Mouse (Mus musculus): Measurements from ENCODE around the gene Gabrb1. TPM values are rescaled to one million over a fixed set of nuclear protein-coding genes. Genes with fewer than 3 reads are reported as not detected.

The Gabrb1 gene
- total and polyA plus RNA-seq, 2 experiments: not detected

DNA sequence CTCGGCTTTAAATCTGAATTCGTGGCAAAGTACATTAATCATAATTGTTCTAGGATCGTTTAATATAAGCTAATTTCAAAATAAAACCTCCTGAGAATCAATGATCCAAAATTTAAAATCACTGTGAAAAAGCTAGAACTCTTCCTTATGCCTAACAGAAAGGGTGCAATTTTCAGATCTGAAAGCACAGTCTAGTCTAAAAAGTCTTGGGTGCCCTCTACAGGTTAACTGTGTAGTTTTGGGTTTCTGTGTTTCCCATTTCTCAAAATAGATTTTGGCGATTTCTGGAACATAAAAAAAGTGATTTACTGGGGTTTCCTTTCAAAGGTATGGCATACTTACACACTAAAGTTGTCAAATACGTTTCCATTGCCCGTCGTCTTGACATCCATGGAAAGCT lies 436.7 kb downstream of the Gabrb1 start:
- H3K4me3 ChIP-seq (ENCODE audit: insufficient read depth, low read depth, low read length): no peak overlapping the region
- no peaks in the 10 kb centered on the region for H3K79me2 ChIP-seq (ENCODE audit: control insufficient read depth, insufficient read depth, low read length)
- H3K36me3 ChIP-seq (ENCODE audit: control insufficient read depth, insufficient read depth, low read length): no peaks in the 10 kb centered on the region
- H3K9ac ChIP-seq (ENCODE audit: low read depth, low read length): no peak overlapping the region
- no peaks in the 10 kb centered on the region for H3K4me1 ChIP-seq (ENCODE audit: control insufficient read depth, insufficient read depth, low read length)
- 49% methylated on average over 7 of the region's 7 CpGs for WGBS
- H3K27ac ChIP-seq (replicated peaks; ENCODE audit: insufficient read depth, low read depth, low read length): no peak overlapping the region
- DNase-seq (ENCODE audit: extremely low read depth, low read depth, low spot score): peak; percentile 26
- TF ChIP-seq CTCF (IDR thresholded peaks at IDR 0.05; ENCODE audit: low read depth, low read length): peak; percentile 40; the same call in 1 of the 2 replicates
- no peak for TF ChIP-seq POLR2A (IDR thresholded peaks at IDR 0.05; ENCODE audit: extremely low read depth, insufficient read depth, low read length)
- no peaks in the 10 kb centered on the region for H3K27me3 ChIP-seq (ENCODE audit: control insufficient read depth, insufficient read depth, low read length)

GRCm38 (mm10) chr5:72095015-72095414 lies 437.1 kb downstream of the Gabrb1 start:
- H3K9ac ChIP-seq (ENCODE audit: low read depth, low read length): no peak overlapping the region
- no peak overlapping the region for H3K27ac ChIP-seq (replicated peaks; ENCODE audit: insufficient read depth, low read depth, low read length)
- no peak overlapping the region for H3K4me3 ChIP-seq (ENCODE audit: insufficient read depth, low read depth, low read length)
- no peak for DNase-seq (ENCODE audit: extremely low read depth, low read depth, low spot score)
- no peaks in the 10 kb centered on the region for H3K27me3 ChIP-seq (ENCODE audit: control insufficient read depth, insufficient read depth, low read length)
- H3K79me2 ChIP-seq (ENCODE audit: control insufficient read depth, insufficient read depth, low read length): no peaks in the 10 kb centered on the region
- H3K36me3 ChIP-seq (ENCODE audit: control insufficient read depth, insufficient read depth, low read length): no peaks in the 10 kb centered on the region
- no peaks in the 10 kb centered on the region for H3K4me1 ChIP-seq (ENCODE audit: control insufficient read depth, insufficient read depth, low read length)
- WGBS: 86% methylated on average over 2 of the region's 2 CpGs
- TF ChIP-seq POLR2A (IDR thresholded peaks at IDR 0.05; ENCODE audit: extremely low read depth, insufficient read depth, low read length) (no peak), CTCF (IDR thresholded peaks at IDR 0.05; ENCODE audit: low read depth, low read length) (no peak)

- 72% methylated on average over 7 of the region's 7 CpGs for WGBS
- no peak for TF ChIP-seq POLR2A (IDR thresholded peaks at IDR 0.05; ENCODE audit: extremely low read depth, insufficient read depth, low read length)
- no peak for TF ChIP-seq CTCF (IDR thresholded peaks at IDR 0.05; ENCODE audit: low read depth, low read length)
- Histone ChIP-seq H3K4me3 (ENCODE audit: insufficient read depth, low read depth, low read length) (no peak overlapping the region), H3K9ac (ENCODE audit: low read depth, low read length) (no peak overlapping the region), H3K4me1 (ENCODE audit: control insufficient read depth, insufficient read depth, low read length) (no peaks in the 10 kb centered on the region), H3K27ac (replicated peaks; ENCODE audit: insufficient read depth, low read depth, low read length) (no peak overlapping the region), H3K27me3 (ENCODE audit: control insufficient read depth, insufficient read depth, low read length) (no peaks in the 10 kb centered on the region), H3K36me3 (ENCODE audit: control insufficient read depth, insufficient read depth, low read length) (no peaks in the 10 kb centered on the region), H3K79me2 (ENCODE audit: control insufficient read depth, insufficient read depth, low read length) (no peaks in the 10 kb centered on the region)
- no peak for DNase-seq (ENCODE audit: extremely low read depth, low read depth, low spot score)
Observed at GRCm38 (mm10) chr5:72104274-72104921, 446.5 kb downstream of the Gabrb1 start.

- Histone ChIP-seq H3K4me1 (ENCODE audit: control insufficient read depth, insufficient read depth, low read length) (no peaks in the 10 kb centered on the region), H3K79me2 (ENCODE audit: control insufficient read depth, insufficient read depth, low read length) (no peaks in the 10 kb centered on the region), H3K9ac (ENCODE audit: low read depth, low read length) (no peak overlapping the region), H3K27ac (replicated peaks; ENCODE audit: insufficient read depth, low read depth, low read length) (no peak overlapping the region), H3K27me3 (ENCODE audit: control insufficient read depth, insufficient read depth, low read length) (no peaks in the 10 kb centered on the region), H3K36me3 (ENCODE audit: control insufficient read depth, insufficient read depth, low read length) (no peaks in the 10 kb centered on the region), H3K4me3 (ENCODE audit: insufficient read depth, low read depth, low read length) (no peak overlapping the region)
- no peak for DNase-seq (ENCODE audit: extremely low read depth, low read depth, low spot score)
- 87% methylated on average over 6 of the region's 6 CpGs for WGBS
- TF ChIP-seq POLR2A (IDR thresholded peaks at IDR 0.05; ENCODE audit: extremely low read depth, insufficient read depth, low read length): no peak
- TF ChIP-seq CTCF (IDR thresholded peaks at IDR 0.05; ENCODE audit: low read depth, low read length): no peak
Observed at GRCm38 (mm10) chr5:72122414-72123037, 464.6 kb downstream of the Gabrb1 start.

- 91% methylated on average over 4 of the region's 4 CpGs for WGBS
- H3K4me3 ChIP-seq (ENCODE audit: insufficient read depth, low read depth, low read length): no peak overlapping the region
- TF ChIP-seq POLR2A (IDR thresholded peaks at IDR 0.05; ENCODE audit: extremely low read depth, insufficient read depth, low read length): no peak
- TF ChIP-seq CTCF (IDR thresholded peaks at IDR 0.05; ENCODE audit: low read depth, low read length): no peak
- H3K27ac ChIP-seq (replicated peaks; ENCODE audit: insufficient read depth, low read depth, low read length): no peak overlapping the region
- no peaks in the 10 kb centered on the region for H3K36me3 ChIP-seq (ENCODE audit: control insufficient read depth, insufficient read depth, low read length)
- H3K9ac ChIP-seq (ENCODE audit: low read depth, low read length): no peak overlapping the region
- no peaks in the 10 kb centered on the region for H3K27me3 ChIP-seq (ENCODE audit: control insufficient read depth, insufficient read depth, low read length)
- no peaks in the 10 kb centered on the region for H3K4me1 ChIP-seq (ENCODE audit: control insufficient read depth, insufficient read depth, low read length)
- no peak for DNase-seq (ENCODE audit: extremely low read depth, low read depth, low spot score)
- H3K79me2 ChIP-seq (ENCODE audit: control insufficient read depth, insufficient read depth, low read length): no peaks in the 10 kb centered on the region
Observed at GRCm38 (mm10) chr5:72126681-72127080, 468.8 kb downstream of the Gabrb1 start.

DNA sequence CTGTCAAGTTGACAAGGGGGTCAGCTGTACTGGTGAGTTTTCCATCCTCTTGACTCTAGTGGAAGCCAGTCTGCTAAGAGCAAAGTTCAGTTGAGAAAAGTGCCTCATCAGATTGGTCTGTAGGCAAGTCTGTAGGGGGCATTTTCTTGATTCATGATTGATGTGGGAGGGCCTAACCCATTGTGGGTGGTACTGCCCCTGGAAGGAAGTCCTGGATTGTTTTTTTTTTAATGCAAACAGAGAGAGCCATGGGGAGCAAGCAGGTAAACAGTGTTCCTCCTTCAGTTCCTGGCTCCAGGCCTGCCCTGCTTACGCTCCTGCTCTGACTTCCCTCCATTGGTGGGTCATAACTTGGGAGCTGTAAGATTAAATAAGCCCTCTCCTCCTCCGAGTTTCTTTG lies 476.0 kb downstream of the Gabrb1 start:
- Histone ChIP-seq H3K36me3 (ENCODE audit: control insufficient read depth, insufficient read depth, low read length) (no peaks in the 10 kb centered on the region), H3K27ac (replicated peaks; ENCODE audit: insufficient read depth, low read depth, low read length) (no peak overlapping the region), H3K79me2 (ENCODE audit: control insufficient read depth, insufficient read depth, low read length) (no peaks in the 10 kb centered on the region), H3K27me3 (ENCODE audit: control insufficient read depth, insufficient read depth, low read length) (no peaks in the 10 kb centered on the region), H3K4me3 (ENCODE audit: insufficient read depth, low read depth, low read length) (no peak overlapping the region), H3K4me1 (ENCODE audit: control insufficient read depth, insufficient read depth, low read length) (peaks cover 6% of the 10 kb centered on the region), H3K9ac (ENCODE audit: low read depth, low read length) (no peak overlapping the region)
- 19% methylated on average over 2 of the region's 2 CpGs for WGBS
- TF ChIP-seq POLR2A (IDR thresholded peaks at IDR 0.05; ENCODE audit: extremely low read depth, insufficient read depth, low read length): no peak
- no peak for TF ChIP-seq CTCF (IDR thresholded peaks at IDR 0.05; ENCODE audit: low read depth, low read length)
- DNase-seq (ENCODE audit: extremely low read depth, low read depth, low spot score): no peak
